Mouse (Mus musculus) kidney, postnatal 36 days (tissue): ENCODE measurements around the gene Sord.
"Not testable (repeated sequence)": the region's sequence is repeated elsewhere in the genome, so short reads cannot be mapped to it uniquely, and the experiment has no call there.

Experiments used
- DNase-seq, 2 experiments: peaks; one replicate each; pipeline ENCODE4 v3.0.0; 2021 to 2022; ENCODE audit warnings: mixed read lengths in 2 of 2

The Sord gene

GRCm38 (mm10) chr2:122234611-122235288 is at the start of gene Sord:
TSS of gene Sord (plus strand) at chr2:122234749.
- DNase-seq: peak; percentile 89 to 93

GRCm38 (mm10) chr2:122185086-122185485 is 49.5 kb upstream of the Sord start:
- no peak for DNase-seq

- no peak for DNase-seq
Measured at GRCm38 (mm10) chr2:122186106-122186505, 48.4 kb upstream of the Sord start, which contains the start of the genes Patl2 and Terb2. TSS of gene Patl2 (minus strand) at chr2:122186189. TSS of gene Terb2 (plus strand) at chr2:122186272.

- no peak for DNase-seq
Measured at GRCm38 (mm10) chr2:122186751-122187150, 47.8 kb upstream of the Sord start.

GRCm38 (mm10) chr2:122191849-122192248 is 42.7 kb upstream of the Sord start:
- no peak for DNase-seq

GRCm38 (mm10) chr2:122194509-122194929 is 40.0 kb upstream of the Sord start:
- DNase-seq: peak in 1 of 2 experiments; percentile 53

- no peak for DNase-seq
Measured at GRCm38 (mm10) chr2:122201501-122201900, 33.0 kb upstream of the Sord start.

- no peak for DNase-seq
Measured at GRCm38 (mm10) chr2:122206440-122207107, 28.0 kb upstream of the Sord start.

- no peak for DNase-seq
Measured at GRCm38 (mm10) chr2:122210534-122211228, 23.9 kb upstream of the Sord start.

GRCm38 (mm10) chr2:122217075-122217474 is 17.5 kb upstream of the Sord start:
- DNase-seq: not testable (repeated sequence)

GRCm38 (mm10) chr2:122218234-122218633 is 16.3 kb upstream of the Sord start:
- no peak for DNase-seq

GRCm38 (mm10) chr2:122221378-122221777 is 13.2 kb upstream of the Sord start:
- no peak for DNase-seq

- no peak for DNase-seq
Measured at GRCm38 (mm10) chr2:122221798-122222197, 12.8 kb upstream of the Sord start.

GRCm38 (mm10) chr2:122222272-122222671 is 12.3 kb upstream of the Sord start:
- DNase-seq: no peak

GRCm38 (mm10) chr2:122223654-122224053 is 10.9 kb upstream of the Sord start:
- no peak for DNase-seq

GRCm38 (mm10) chr2:122230395-122230794 is 4.2 kb upstream of the Sord start:
- no peak for DNase-seq

- DNase-seq: no peak
Measured at GRCm38 (mm10) chr2:122231616-122232015, 2.9 kb upstream of the Sord start.

GRCm38 (mm10) chr2:122233341-122233740 is 1.2 kb upstream of the Sord start:
- no peak for DNase-seq

- DNase-seq: peak; percentile 52 to 65
Measured at GRCm38 (mm10) chr2:122233759-122234557, 591 bp upstream of the Sord start.

- DNase-seq: peak; percentile 73 to 87
Measured at GRCm38 (mm10) chr2:122235425-122235824, 876 bp downstream of the Sord start.

GRCm38 (mm10) chr2:122236321-122236720 is 1.8 kb downstream of the Sord start:
- peak; percentile 60 to 72 for DNase-seq

- peak; percentile 55 to 67 for DNase-seq
Measured at GRCm38 (mm10) chr2:122237891-122238470, 3.4 kb downstream of the Sord start.
